Mouse (Mus musculus) bone marrow macrophage, adult 2 months (primary cell): ENCODE results near the gene Dmc1. TPM values are rescaled to one million over a fixed set of nuclear protein-coding genes. Genes with fewer than 3 reads are reported as not detected.

Experiments used
- H3K27ac ChIP-seq: 2 replicates; pipeline ENCODE4 v1.5.1; 2012; ENCODE audit warnings: low read depth, low read length; ENCODE audit not compliant: insufficient read depth
- H3K4me1 ChIP-seq: 2 replicates; pipeline ENCODE4 v1.6.1; 2012; ENCODE audit warnings: low read length; ENCODE audit not compliant: control insufficient read depth, insufficient read depth
- H3K4me3 ChIP-seq: 2 replicates; pipeline ENCODE4 v1.5.1; 2012; ENCODE audit warnings: mild to moderate bottlenecking, low read length, moderate library complexity; ENCODE audit not compliant: insufficient read depth
- CTCF ChIP-seq: IDR thresholded peaks from 2 replicates; pipeline ENCODE4 v1.5.1; 2012; ENCODE audit warnings: low read depth, mild to moderate bottlenecking, low read length, moderate library complexity
- POLR2A ChIP-seq: IDR thresholded peaks from 2 replicates; pipeline ENCODE4 v1.6.1; 2012; ENCODE audit warnings: mild to moderate bottlenecking, low read depth, low read length, borderline replicate concordance
- polyA plus RNA-seq: library from polyadenylated mRNA; stranded (reverse); fragments of >200 nt; gene quantifications from 2 replicates; pipeline ENCODE4 v1.2.4, GENCODE M21; 2012; ENCODE audit not compliant: missing spikeins, insufficient read depth, insufficient read length

Dmc1 gene
- polyA plus RNA-seq, 1 experiment, result 0.86 TPM

GRCm38 (mm10) chr15:79543968-79544367 lies 60.9 kb downstream of the Dmc1 start:
- Histone ChIP-seq H3K4me3 (no peak overlapping the region), H3K4me1 (peaks cover 7% of the 10 kb centered on the region), H3K27ac (no peak overlapping the region)
- no peak for TF ChIP-seq CTCF
- no peak for TF ChIP-seq POLR2A

- H3K27ac ChIP-seq, result no peak overlapping the region
- no peak overlapping the region for H3K4me3 ChIP-seq
- no peaks in the 10 kb centered on the region for H3K4me1 ChIP-seq
- TF ChIP-seq CTCF (no peak), POLR2A (no peak)
Measured at GRCm38 (mm10) chr15:79533796-79534195, 71.1 kb downstream of the Dmc1 start.

GRCm38 (mm10) chr15:79529935-79530334 lies 75.0 kb downstream of the Dmc1 start:
- no peak for TF ChIP-seq POLR2A
- TF ChIP-seq CTCF, result no peak
- H3K4me3 ChIP-seq, result no peak overlapping the region
- H3K4me1 ChIP-seq, result no peaks in the 10 kb centered on the region
- H3K27ac ChIP-seq, result no peak overlapping the region

GRCm38 (mm10) chr15:79527991-79528639 lies 76.8 kb downstream of the Dmc1 start:
- Histone ChIP-seq H3K4me1 (no peaks in the 10 kb centered on the region; the same call in 1 of the 2 replicates), H3K4me3 (no peak overlapping the region), H3K27ac (no peak overlapping the region)
- no peak for TF ChIP-seq CTCF
- TF ChIP-seq POLR2A, result no peak

GRCm38 (mm10) chr15:79527192-79527591 lies 77.7 kb downstream of the Dmc1 start:
- H3K27ac ChIP-seq, result no peak overlapping the region
- TF ChIP-seq CTCF, result no peak
- no peak for TF ChIP-seq POLR2A

GRCm38 (mm10) chr15:79525979-79526768 lies 78.7 kb downstream of the Dmc1 start:
- no peak overlapping the region for H3K4me3 ChIP-seq
- no peak overlapping the region for H3K27ac ChIP-seq
- no peaks in the 10 kb centered on the region; the same call in 1 of the 2 replicates for H3K4me1 ChIP-seq
- TF ChIP-seq POLR2A, result no peak
- TF ChIP-seq CTCF, result no peak

More at GRCm38 (mm10) chr15:79527192-79527591, 77.7 kb downstream of the Dmc1 start:
- Histone ChIP-seq H3K4me1 (no peaks in the 10 kb centered on the region; the same call in 1 of the 2 replicates), H3K4me3 (no peak overlapping the region)

GRCm38 (mm10) chr15:79525564-79525963 lies 79.3 kb downstream of the Dmc1 start:
- no peak overlapping the region for H3K4me3 ChIP-seq
- no peak for TF ChIP-seq CTCF
- no peak for TF ChIP-seq POLR2A
- H3K4me1 ChIP-seq, result no peaks in the 10 kb centered on the region; the same call in 1 of the 2 replicates
- no peak overlapping the region for H3K27ac ChIP-seq

- no peak overlapping the region for H3K27ac ChIP-seq
- H3K4me3 ChIP-seq, result no peak overlapping the region
- TF ChIP-seq POLR2A, result no peak
- TF ChIP-seq CTCF, result no peak
- no peaks in the 10 kb centered on the region; the same call in 1 of the 2 replicates for H3K4me1 ChIP-seq
Measured at GRCm38 (mm10) chr15:79519400-79520220, 85.3 kb downstream of the Dmc1 start.

GRCm38 (mm10) chr15:79518571-79518970 lies 86.3 kb downstream of the Dmc1 start:
- Histone ChIP-seq H3K4me3 (no peak overlapping the region), H3K4me1 (no peaks in the 10 kb centered on the region), H3K27ac (no peak overlapping the region)
- TF ChIP-seq POLR2A, result no peak
- TF ChIP-seq CTCF, result no peak
